Mouse (Mus musculus) T-cell, adult 2 months (primary cell): ENCODE data around the gene Sgms2.

Source experiments
- DNase-seq: peaks from one replicate; pipeline ENCODE4 v3.0.0; 2022; ENCODE audit warnings: low spot score

Sgms2 gene

DNA sequence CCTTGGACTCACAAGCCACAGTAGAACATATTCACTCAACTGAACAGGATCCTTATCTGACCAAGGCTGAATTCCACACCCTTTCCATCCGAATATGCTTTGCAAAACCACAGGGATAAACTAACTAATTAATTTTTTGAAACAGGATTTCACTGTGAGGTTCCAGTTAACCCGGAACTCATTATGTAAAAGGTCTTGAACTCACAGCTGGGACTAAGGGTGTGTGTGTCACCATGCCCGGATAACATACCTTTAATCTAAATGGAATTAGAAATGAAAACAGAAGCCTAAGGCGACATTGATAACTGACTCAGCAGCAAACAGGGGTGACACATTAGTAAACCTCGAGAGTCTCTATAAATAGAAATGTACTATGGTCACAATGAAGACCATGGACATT lies 5.8 kb downstream of the Sgms2 start:
- DNase-seq: no peak

- no peak for DNase-seq
Observed at GRCm38 (mm10) chr3:131483650-131484049, 7.6 kb downstream of the Sgms2 start.

GRCm38 (mm10) chr3:131481976-131482712 lies 9.1 kb downstream of the Sgms2 start:
- DNase-seq: no peak

- DNase-seq: no peak
Observed at GRCm38 (mm10) chr3:131480659-131481058, 10.6 kb downstream of the Sgms2 start.

- DNase-seq: no peak
Observed at GRCm38 (mm10) chr3:131479415-131479814, 11.8 kb downstream of the Sgms2 start.

DNA sequence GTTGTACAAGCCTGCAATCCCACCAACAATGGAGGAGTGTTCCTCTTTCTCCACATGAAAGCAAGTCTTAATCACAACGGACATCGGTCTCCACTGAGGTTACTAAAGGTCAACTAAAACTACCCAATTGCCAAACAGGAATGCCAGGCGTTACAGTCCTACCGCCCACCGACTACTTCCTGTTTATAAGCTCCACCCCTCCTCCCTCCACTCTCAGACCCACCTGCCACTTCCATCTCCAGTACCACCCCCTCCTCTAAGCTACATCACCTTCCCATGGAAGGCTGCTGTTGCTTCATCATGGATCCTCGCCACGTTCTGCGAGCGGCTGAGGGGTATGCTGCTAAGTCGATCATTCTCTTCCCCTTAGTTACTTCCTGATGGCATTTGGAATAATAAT lies 15.2 kb downstream of the Sgms2 start:
- DNase-seq: no peak

GRCm38 (mm10) chr3:131474526-131474925 lies 16.7 kb downstream of the Sgms2 start:
- no peak for DNase-seq

- no peak for DNase-seq
Observed at GRCm38 (mm10) chr3:131473496-131473895, 17.7 kb downstream of the Sgms2 start.

- no peak for DNase-seq
Observed at GRCm38 (mm10) chr3:131471836-131472235, 19.4 kb downstream of the Sgms2 start.

DNA sequence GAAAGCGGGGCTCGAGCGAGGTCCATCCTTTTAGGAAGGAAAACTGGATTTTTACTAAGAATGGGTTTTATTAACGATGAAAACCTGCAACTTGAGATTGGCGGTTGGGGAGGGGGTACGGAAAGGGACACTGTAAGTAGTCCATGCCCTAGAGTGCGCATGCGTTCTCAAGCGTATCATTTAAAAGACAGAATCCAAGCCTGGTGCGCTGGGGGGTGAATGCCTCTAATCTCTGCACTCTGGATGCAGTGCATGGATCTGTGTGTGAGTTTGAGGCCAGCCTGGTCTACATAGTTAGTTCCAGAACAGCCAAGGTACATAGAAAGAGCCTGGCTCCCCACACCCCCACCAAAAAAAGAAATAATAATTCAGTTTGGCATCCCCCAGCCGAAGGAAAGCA lies 19.8 kb downstream of the Sgms2 start:
- DNase-seq: no peak

- no peak for DNase-seq
Observed at GRCm38 (mm10) chr3:131470837-131471236, 20.4 kb downstream of the Sgms2 start.

DNA sequence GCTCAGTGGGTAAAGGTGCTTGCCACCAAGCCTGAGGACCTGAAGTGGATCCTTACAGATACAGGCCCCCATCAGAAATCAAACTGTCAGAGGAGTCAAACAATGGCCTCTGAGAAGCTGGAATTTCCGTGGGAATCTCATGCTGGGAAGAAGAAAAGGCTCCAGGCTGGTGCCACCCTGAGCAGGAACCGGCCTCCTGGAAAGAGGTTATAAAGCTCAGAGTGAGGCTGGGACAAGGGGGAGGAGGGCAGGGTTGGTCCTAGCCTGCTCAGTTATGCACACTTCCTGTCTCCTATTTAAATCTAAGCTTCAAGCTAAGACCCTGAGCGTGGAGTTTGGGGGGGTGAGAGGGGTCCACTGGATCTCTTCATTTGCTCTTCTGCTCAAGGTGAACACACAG lies 21.6 kb downstream of the Sgms2 start:
- DNase-seq: no peak

GRCm38 (mm10) chr3:131466371-131466770 lies 24.8 kb downstream of the Sgms2 start:
- DNase-seq: no peak

DNA sequence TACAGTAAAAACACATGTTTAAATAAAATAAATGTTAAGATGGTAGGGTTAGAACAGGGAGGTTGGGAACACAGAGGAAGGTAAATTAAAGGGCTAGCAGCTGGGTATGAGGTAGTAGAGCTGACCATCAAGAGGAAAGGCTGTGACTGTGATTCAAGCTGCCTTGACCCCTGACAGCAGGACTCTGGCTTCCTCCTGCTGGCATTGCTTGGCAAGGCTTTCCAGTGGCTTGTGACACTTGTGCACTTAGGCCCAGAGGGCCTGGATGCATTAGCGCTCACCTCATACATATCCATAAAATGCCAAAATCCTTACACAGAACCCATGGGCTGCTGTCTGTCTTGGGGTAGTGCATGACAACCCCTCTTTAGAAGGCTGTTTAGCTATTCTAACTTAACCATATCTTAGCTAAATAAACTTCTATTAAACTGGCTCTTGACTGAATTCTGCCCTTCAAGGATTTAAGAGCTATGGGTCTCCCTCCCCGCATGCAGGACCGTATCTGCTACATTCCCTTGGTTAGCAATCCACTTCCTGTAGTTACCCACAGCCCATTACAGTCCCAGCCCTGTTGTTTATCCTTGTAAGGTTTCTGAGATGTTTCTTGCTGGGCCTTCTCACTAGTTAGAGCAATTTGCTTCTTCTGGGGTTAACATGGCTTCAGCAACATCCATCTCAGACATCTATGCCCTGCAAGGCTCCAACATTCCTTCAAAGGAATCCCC lies 25.5 kb downstream of the Sgms2 start:
- no peak for DNase-seq

GRCm38 (mm10) chr3:131372996-131373395 lies 118.2 kb downstream of the Sgms2 start:
- no peak for DNase-seq

DNA sequence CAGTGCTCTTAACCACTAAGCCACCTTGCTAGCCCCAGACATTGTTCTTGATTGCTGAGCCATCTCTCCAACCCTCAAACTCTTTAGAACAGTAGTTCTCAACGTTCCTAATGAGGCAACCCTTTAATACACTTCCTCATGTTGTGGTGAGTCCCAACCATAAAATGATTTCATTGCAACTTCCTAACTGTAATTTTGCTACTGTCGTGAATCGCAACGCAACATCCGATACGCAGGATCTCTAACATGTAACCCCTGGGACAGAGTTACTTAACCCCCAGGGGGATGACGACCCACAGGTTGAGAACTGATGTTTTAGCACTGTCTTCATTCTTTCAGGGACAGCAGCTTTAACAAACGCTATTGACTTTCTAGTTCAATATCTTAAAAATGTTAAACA lies 122.5 kb downstream of the Sgms2 start:
- DNase-seq: no peak

DNA sequence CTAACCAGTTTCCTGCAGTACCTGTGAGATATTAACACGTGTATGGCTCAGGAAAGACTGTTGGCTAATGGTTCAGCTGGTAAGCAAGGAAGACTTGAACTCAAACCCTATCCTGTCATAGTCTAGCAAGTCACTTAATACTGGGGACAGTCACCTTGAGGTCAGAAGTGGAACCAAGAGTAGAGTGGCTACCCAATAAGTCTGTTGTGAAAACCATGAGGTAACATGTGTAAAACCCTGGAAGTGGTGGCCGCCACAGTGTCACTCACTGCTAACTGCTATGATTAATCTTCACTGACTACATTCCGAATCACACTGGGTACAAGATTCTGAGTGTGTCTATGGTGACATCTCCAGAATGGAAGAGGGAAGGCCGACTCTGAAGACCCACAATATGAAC lies 123.8 kb downstream of the Sgms2 start:
- DNase-seq: no peak

- DNase-seq: no peak
Observed at GRCm38 (mm10) chr3:131364632-131365446, 126.4 kb downstream of the Sgms2 start.

DNA sequence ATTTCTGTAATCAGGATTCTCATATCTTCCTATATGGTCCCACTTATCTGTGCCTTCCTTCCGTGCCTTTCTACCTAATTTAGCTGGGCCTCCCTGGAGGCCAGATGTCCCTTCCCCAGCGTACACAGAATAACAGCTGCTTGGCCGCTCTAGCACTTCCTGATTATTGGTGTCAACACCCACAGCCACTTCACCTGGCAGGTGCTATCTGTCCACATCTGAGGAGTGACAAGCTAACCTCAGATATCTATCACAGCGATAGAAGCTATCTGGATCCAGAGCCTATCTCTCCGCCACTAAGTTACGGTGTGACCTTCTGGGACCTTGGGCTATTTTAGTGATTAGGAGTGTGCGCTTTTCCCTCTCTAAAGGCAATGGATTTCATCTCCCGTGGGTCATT lies 127.0 kb downstream of the Sgms2 start:
- no peak for DNase-seq

DNA sequence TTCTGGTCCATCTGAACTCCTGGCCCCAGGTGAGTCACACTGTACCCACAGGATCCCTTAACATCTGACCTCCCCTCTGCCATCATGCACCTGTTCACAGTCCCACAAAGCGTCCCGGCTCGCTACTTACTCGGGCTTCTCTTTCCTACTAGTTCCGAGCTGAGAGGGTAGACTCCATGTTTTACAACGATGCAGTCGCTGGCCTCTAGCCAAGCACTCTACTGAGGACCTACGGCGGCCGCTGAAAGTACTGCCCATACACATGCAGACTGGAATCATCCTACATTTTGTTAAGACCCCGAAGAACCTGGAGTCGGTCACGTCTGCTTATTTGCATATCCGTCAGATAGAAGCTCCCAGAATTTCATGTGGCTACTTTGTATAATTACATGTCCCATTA lies 127.6 kb downstream of the Sgms2 start:
- DNase-seq: no peak

GRCm38 (mm10) chr3:131361960-131362359 lies 129.3 kb downstream of the Sgms2 start:
- DNase-seq: no peak

DNA sequence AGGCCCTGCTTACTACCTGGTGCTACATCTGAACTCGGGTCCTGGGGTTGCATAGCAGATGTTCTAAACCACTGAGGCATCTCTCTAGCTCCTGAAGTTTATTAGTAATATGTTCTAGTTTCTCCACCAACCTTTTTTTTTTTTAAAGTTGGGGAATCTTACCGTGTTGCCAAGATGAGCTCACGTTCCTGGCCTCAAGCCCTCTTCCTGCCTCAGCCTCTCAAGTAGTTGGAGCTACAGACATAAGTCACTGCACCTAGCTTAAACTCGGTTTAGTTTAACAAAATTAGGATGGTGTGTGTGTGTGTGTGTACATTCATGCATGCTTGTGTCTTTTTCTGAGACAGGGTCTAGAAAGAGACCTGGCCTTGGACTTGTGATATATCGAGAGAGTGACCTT lies 132.2 kb downstream of the Sgms2 start:
- no peak for DNase-seq

DNA sequence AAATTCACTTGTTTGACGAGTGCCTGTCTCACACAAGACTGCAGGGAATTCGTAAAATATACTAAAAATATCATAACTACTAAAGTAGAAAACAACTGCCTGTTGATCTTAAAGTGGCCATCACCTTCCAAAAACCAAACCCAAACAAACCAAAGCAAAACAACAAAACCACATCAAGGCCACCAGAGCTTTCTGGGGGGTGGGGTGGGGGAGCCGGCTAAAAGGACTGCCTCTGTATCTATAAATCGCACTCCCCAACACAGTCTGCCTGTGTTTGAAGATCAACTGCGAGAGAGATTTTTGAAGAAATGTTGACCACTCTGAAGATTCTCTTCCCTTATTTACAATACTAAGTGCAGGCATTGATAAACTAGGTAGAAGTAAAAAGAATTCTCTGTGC lies 133.0 kb downstream of the Sgms2 start:
- DNase-seq: no peak
